Mouse (Mus musculus) lung, embryonic 16.5 days (tissue): ENCODE data around the gene Nid2. TPM values are rescaled to one million over a fixed set of nuclear protein-coding genes. Genes with fewer than 3 reads are reported as not detected.

Experiments used
- ATAC-seq: fragments of 200-750 bp; cut with Nextera tagmentation; 2 replicates; pipeline ENCODE4 v1.8.0; 2017; ENCODE audit warnings: low read depth, mild to moderate bottlenecking, moderate library complexity
- H3K27ac ChIP-seq: fragments of 300-500 bp; sonication (generic); 2 replicates; pipeline ENCODE4 v1.5.1; 2014; ENCODE audit warnings: mild to moderate bottlenecking, control low read depth, low read length
- H3K27me3 ChIP-seq: fragments of 300-500 bp; sonication (generic); 2 replicates; pipeline ENCODE4 v1.6.1; 2014; ENCODE audit warnings: low read depth, low read length, mixed read lengths; ENCODE audit not compliant: control insufficient read depth, insufficient read depth
- H3K36me3 ChIP-seq: fragments of 300-500 bp; sonication (generic); 2 replicates; pipeline ENCODE4 v1.6.1; 2014; ENCODE audit warnings: low read length; ENCODE audit not compliant: control insufficient read depth, insufficient read depth
- H3K4me1 ChIP-seq: fragments of 300-500 bp; sonication (generic); replicated peaks from 2 replicates; pipeline ENCODE4 v1.6.1; 2014; ENCODE audit warnings: low read length, mixed read lengths; ENCODE audit not compliant: control insufficient read depth, insufficient read depth
- H3K4me2 ChIP-seq: fragments of 300-500 bp; sonication (generic); 2 replicates; pipeline ENCODE4 v1.6.1; 2014; ENCODE audit warnings: low read depth, low read length, control low read depth
- H3K4me3 ChIP-seq: fragments of 300-500 bp; sonication (generic); 2 replicates; pipeline ENCODE4 v1.5.1; 2014; ENCODE audit warnings: mild to moderate bottlenecking, low read length, control low read depth
- H3K9ac ChIP-seq: fragments of 300-500 bp; sonication (generic); 2 replicates; pipeline ENCODE4 v1.6.1; 2014; ENCODE audit warnings: low read length, control low read depth
- H3K9me3 ChIP-seq: fragments of 300-500 bp; sonication (generic); 2 replicates; pipeline ENCODE4 v1.6.1; 2016; ENCODE audit warnings: low read length; ENCODE audit not compliant: control insufficient read depth
- WGBS: fragments of 180-500 bp; shearing (Covaris S2); extraction: QIAGEN DNeasy Blood & Tissue Kit; methylation state at CpG from one replicate; pipeline ENCODE4 v1.1.7; 2014; 5-methylcytosine and 5-hydroxymethylcytosine counted together
- polyA plus RNA-seq: library from polyadenylated mRNA; unstranded; fragments of >200 nt; fragmentation: Nextera tagmentation; extraction: Ambion mirVana; gene quantifications from 2 replicates; pipeline ENCODE4 v1.2.1, GENCODE M21; 2015

Nid2 gene
- polyA plus RNA-seq, 1 experiment from 2014 or later = 114 TPM

GRCm38 (mm10) chr14:19759277-19760193 lies 8.5 kb downstream of the Nid2 start:
- H3K9me3 ChIP-seq = no peaks in the 10 kb centered on the region
- peaks cover 47% of the 10 kb centered on the region for H3K27me3 ChIP-seq
- H3K9ac ChIP-seq = no peak overlapping the region
- no peak overlapping the region for H3K27ac ChIP-seq
- WGBS = 31% methylated on average over 10 of the region's 10 CpGs
- no peak overlapping the region for H3K4me3 ChIP-seq
- H3K36me3 ChIP-seq = no peaks in the 10 kb centered on the region
- no peak overlapping the region for H3K4me2 ChIP-seq
- peaks cover 11% of the 10 kb centered on the region; the same call in 1 of the 2 replicates for H3K4me1 ChIP-seq
- ATAC-seq = peak; percentile 89

- Histone ChIP-seq H3K27ac (no peak overlapping the region), H3K27me3 (peaks cover 42% of the 10 kb centered on the region), H3K36me3 (0 out of 2 replicates have a peak, but pooled peaks cover 2% of the 10 kb centered on the region), H3K9me3 (no peaks in the 10 kb centered on the region), H3K4me3 (no peak overlapping the region), H3K9ac (no peak overlapping the region), H3K4me1 (peaks cover 11% of the 10 kb centered on the region; the same call in 1 of the 2 replicates), H3K4me2 (no peak overlapping the region)
- 27% methylated on average over 7 of the region's 7 CpGs for WGBS
- ATAC-seq = no peak
Measured at GRCm38 (mm10) chr14:19760721-19761120, 9.7 kb downstream of the Nid2 start.

GRCm38 (mm10) chr14:19762014-19762413 lies 10.9 kb downstream of the Nid2 start:
- 50% methylated on average over 4 of the region's 4 CpGs for WGBS
- H3K27ac ChIP-seq = no peak overlapping the region
- no peaks in the 10 kb centered on the region for H3K9me3 ChIP-seq
- H3K9ac ChIP-seq = no peak overlapping the region
- ATAC-seq = no peak
- no peak overlapping the region for H3K4me2 ChIP-seq
- 0 out of 2 replicates have a peak, but pooled peaks cover 3% of the 10 kb centered on the region for H3K36me3 ChIP-seq
- H3K27me3 ChIP-seq = peaks cover 30% of the 10 kb centered on the region
- H3K4me1 ChIP-seq = peaks cover 11% of the 10 kb centered on the region; the same call in 1 of the 2 replicates
- H3K4me3 ChIP-seq = no peak overlapping the region

GRCm38 (mm10) chr14:19763527-19763926 lies 12.5 kb downstream of the Nid2 start:
- no peak overlapping the region for H3K9ac ChIP-seq
- ATAC-seq = no peak
- H3K36me3 ChIP-seq = peaks cover 6% of the 10 kb centered on the region; the same call in 1 of the 2 replicates
- WGBS = 34% methylated on average over 8 of the region's 8 CpGs
- H3K27ac ChIP-seq = no peak overlapping the region
- H3K27me3 ChIP-seq = peaks cover 23% of the 10 kb centered on the region
- no peak overlapping the region for H3K4me2 ChIP-seq
- H3K4me3 ChIP-seq = no peak overlapping the region
- peaks cover 11% of the 10 kb centered on the region; the same call in 1 of the 2 replicates for H3K4me1 ChIP-seq
- no peaks in the 10 kb centered on the region for H3K9me3 ChIP-seq

GRCm38 (mm10) chr14:19764331-19764730 lies 13.3 kb downstream of the Nid2 start:
- Histone ChIP-seq H3K4me3 (no peak overlapping the region), H3K36me3 (peaks cover 8% of the 10 kb centered on the region; the same call in 1 of the 2 replicates), H3K9me3 (no peaks in the 10 kb centered on the region), H3K4me1 (peaks cover 9% of the 10 kb centered on the region; the same call in 1 of the 2 replicates), H3K9ac (no peak overlapping the region), H3K4me2 (no peak overlapping the region), H3K27ac (no peak overlapping the region), H3K27me3 (peaks cover 23% of the 10 kb centered on the region)
- no peak for ATAC-seq
- 83% methylated on average over 8 of the region's 8 CpGs for WGBS

GRCm38 (mm10) chr14:19765539-19766379 lies 14.7 kb downstream of the Nid2 start:
- no peak overlapping the region for H3K9ac ChIP-seq
- peaks cover 23% of the 10 kb centered on the region for H3K27me3 ChIP-seq
- H3K4me2 ChIP-seq = no peak overlapping the region
- no peak for ATAC-seq
- 63% methylated on average over 9 of the region's 9 CpGs for WGBS
- H3K4me1 ChIP-seq = peaks cover 18% of the 10 kb centered on the region
- H3K36me3 ChIP-seq = peaks cover 8% of the 10 kb centered on the region; the same call in 1 of the 2 replicates
- no peaks in the 10 kb centered on the region for H3K9me3 ChIP-seq
- H3K27ac ChIP-seq = no peak overlapping the region
- H3K4me3 ChIP-seq = no peak overlapping the region

GRCm38 (mm10) chr14:19766380-19766649 lies 15.2 kb downstream of the Nid2 start:
- WGBS = 50% methylated on average over 1 of the region's 1 CpGs
- Histone ChIP-seq H3K27ac (no peak overlapping the region), H3K4me2 (no peak overlapping the region), H3K27me3 (peaks cover 20% of the 10 kb centered on the region), H3K4me3 (no peak overlapping the region), H3K9ac (no peak overlapping the region), H3K36me3 (peaks cover 8% of the 10 kb centered on the region; the same call in 1 of the 2 replicates), H3K4me1 (peaks cover 22% of the 10 kb centered on the region), H3K9me3 (no peaks in the 10 kb centered on the region)
- ATAC-seq = no peak

- Histone ChIP-seq H3K27me3 (peaks cover 10% of the 10 kb centered on the region), H3K9ac (no peak overlapping the region), H3K9me3 (no peaks in the 10 kb centered on the region), H3K4me1 (peaks cover 20% of the 10 kb centered on the region), H3K4me3 (no peak overlapping the region), H3K27ac (no peak overlapping the region), H3K4me2 (no peak overlapping the region), H3K36me3 (peaks cover 8% of the 10 kb centered on the region; the same call in 1 of the 2 replicates)
- 88% methylated on average over 6 of the region's 6 CpGs for WGBS
- no peak for ATAC-seq
Measured at GRCm38 (mm10) chr14:19768648-19769047, 17.6 kb downstream of the Nid2 start.
